Mouse (Mus musculus): ENCODE measurements around the gene Fmnl1. TPM values are rescaled to one million over a fixed set of nuclear protein-coding genes. Genes with fewer than 3 reads are reported as not detected.

The Fmnl1 gene
- total RNA-seq, 2 experiments from 2014 or later: 31.0 to 58.4 TPM

DNA sequence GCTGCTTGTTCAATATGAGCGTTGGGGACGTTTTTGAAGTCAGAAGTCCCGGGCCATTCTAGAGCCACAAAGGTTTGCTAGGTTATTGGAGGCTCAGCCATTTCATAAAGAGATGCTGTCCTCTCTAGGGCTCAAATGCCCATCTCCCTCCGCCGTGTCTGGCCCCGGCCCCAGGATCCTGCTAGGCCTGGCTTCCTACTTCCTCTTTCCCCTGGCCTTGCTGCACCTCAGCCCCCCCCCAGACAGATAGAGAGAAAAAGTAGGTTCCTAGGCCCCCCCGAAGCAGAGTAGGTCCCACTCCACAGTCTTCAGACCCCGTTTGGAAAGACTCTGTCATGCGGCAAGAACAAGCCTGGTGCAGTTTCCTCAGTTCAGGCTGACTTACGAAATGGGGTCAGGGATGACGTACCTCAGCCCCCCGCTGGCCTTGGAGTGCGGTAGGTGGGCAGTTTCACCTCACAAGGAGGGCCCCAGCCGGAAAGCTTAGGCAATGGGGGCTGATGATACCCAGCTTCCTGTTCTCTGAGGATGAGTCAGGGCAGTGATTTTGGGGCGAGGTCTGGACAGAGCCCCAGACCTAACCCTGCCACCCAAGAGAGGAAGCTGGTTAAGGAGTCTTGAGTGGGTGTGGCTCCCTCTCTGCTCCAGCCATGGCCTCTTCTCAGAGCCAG is 7.0 kb downstream of the Fmnl1 start:
- peak; percentile 83 for ATAC-seq (replicated peaks; ENCODE audit: poor library complexity, severe bottlenecking)

DNA sequence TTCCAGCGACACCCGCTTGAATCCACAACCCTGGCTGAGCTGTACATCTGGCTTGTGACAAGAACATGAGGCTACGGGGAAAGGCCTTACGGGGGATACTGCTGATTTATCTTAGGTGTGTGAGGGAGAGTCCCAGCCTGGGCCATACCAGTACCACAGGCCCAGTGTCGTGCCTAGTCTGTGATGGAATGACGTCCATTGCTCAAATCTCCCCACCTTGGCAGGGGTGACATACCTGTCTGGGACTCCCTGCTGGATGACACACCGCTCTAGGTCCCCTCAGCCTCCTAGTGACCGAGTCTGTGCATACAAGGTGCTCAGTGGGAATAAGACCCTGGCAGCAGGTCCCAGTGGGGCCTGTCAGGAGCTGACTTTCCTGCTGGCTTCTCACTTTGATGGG is 7.8 kb downstream of the Fmnl1 start:
- ATAC-seq (replicated peaks; ENCODE audit: poor library complexity, severe bottlenecking): no peak

DNA sequence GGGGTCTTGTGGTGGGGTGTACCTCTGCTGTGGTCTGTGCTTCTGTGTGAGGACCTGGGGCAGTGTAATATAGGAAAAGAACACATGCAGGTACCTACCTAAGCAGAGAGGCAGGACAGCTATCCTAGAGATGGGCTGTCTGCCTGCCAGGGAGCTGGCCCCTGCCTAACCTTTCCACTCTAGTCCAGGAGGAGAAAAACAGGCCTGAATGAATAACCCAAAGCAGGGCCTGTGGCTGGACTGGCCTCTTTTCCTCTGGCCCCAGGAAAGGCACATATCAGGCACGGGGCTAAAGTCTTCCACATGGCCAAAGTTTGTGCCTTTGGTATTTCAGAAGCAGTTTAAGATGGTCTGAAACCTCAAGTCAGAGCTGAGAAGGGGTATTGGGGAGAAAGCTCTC is 9.5 kb downstream of the Fmnl1 start:
- ATAC-seq (replicated peaks; ENCODE audit: poor library complexity, severe bottlenecking): no peak

DNA sequence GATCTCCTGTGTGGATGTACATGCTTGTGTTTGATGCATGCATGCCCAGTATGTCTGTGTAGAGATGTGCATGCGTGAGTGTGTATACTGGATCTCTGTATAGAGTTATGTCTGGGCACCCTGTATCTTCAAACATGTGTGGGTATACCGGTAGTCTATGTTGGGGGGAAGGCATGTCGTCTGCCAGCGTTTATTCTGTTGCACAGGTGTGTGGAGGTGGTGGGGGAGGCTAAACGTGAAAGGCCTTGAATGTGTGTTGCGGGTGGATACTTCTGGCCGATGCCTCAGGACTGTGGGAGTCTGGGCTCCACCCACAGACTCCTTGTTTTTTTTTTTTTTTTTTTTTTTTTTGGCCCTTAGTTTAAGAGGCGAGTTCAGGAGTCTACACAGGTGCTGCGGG is 10.4 kb downstream of the Fmnl1 start:
- ATAC-seq (replicated peaks; ENCODE audit: poor library complexity, severe bottlenecking): no peak

DNA sequence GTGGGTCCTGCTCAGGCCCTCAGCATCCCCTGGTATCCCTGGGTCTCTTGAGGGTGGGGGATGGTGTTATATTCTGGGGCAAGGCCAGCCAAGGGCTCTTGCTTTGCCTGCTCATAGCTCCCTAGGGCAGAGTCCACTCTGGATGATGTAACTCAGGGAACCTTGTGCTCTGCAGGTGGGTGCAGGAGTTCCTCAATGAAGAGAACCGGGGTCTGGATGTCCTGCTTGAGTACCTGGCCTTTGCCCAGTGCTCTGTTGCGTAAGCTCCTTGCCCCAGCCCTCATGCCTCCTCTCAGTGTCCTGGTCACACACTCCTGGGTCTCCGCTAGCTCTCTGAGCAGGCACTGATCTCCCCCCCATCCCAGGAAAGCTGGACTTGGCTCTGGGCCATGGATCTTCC is 11.0 kb downstream of the Fmnl1 start:
- no peak for ATAC-seq (replicated peaks; ENCODE audit: poor library complexity, severe bottlenecking)

DNA sequence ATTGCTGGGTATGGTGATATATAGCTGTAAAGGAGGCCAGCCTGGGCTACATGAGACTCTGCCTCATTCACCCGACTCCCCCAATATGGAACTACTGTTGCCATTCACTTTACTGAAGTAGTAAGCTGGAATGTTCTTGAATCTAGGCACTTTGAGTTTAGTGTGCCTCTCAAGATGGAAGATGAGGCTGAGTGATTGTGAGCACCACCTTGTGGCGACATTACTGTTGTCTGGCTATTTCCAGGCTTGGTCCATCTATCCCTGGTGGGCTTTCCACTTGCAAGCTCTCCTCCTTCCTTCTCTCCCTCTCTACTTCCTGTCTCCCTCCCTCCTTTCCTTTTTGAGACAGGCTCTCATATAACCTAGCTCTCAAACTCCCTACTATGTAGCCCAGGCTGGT is 14.0 kb downstream of the Fmnl1 start:
- ATAC-seq (replicated peaks; ENCODE audit: poor library complexity, severe bottlenecking): peak; percentile 55

DNA sequence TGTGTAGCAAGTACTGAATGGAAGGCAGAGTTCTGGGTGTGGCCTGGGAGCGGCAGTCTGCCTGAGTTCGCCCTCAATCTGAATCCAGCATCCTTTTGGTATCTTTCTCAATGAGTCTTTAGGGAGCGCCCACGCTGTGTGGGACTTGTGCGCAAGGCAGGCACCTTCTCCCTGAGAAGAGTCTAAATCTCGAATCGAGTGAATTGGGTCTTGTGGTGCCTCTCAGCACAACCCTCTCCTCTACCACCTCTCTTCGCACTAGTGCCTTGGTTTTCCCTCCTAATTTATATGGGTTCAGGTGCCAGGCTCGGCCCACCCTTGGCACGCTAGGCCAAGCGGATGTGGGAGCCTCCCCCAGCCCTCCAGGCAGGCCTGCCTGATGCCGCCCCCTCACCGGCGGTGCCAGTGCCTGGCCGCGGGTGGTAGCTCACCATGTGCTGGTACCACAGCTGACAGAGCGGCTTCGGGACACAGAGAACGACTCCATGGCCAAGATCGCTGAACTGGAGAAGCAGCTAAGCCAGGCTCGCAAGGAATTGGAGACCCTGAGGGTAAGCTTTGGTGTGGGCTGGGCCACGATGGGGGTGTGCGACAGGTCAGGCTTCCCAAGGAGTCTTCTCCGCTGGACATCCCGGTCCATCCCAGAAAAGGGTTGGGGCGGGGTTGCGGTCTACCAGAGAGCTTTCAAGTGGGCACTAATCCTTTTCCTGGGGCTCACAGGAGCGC is 21.5 kb downstream of the Fmnl1 start:
- ATAC-seq (replicated peaks; ENCODE audit: poor library complexity, severe bottlenecking): no peak

DNA sequence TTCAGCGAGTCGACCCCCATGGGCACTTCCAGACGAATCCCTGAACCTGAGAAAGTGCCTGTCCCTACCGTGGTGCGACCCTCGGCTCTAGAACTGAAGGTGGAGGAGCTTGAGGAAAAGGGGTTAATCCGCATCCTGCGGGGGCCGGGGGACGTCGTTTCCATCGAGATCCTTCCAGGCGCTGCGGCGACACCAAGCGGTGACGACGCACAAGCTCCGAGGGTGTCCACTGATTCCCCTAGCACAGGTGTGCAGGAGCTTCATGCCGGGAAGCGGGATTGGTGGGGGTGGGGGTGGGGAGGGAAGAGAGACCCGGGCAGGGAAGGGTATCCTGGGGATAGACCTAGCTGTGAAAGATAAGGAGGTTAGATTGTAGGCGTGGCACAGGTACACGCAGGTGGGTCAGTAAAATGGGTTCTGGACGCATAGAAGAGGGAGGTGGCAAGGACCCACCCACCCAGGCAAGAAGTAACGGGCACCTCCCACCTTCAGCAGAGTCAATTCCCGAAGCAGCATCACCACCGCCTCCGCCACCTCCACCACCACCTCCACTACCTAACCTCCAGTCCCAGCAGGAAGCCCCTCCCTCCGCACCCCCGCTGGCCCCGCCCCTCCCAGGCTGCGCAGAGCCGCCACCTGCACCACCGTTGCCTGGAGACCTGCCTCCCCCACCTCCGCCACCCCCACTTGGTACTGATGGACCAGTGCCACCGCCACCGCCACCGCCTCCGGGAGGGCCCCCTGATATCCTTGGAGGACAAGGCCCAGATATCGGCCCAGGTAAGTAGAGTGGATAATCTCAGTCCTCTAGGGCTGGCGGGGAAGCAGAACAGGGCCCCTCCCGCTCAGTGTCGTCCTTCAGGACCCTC is 22.3 kb downstream of the Fmnl1 start:
- no peak for ATAC-seq (replicated peaks; ENCODE audit: poor library complexity, severe bottlenecking)

DNA sequence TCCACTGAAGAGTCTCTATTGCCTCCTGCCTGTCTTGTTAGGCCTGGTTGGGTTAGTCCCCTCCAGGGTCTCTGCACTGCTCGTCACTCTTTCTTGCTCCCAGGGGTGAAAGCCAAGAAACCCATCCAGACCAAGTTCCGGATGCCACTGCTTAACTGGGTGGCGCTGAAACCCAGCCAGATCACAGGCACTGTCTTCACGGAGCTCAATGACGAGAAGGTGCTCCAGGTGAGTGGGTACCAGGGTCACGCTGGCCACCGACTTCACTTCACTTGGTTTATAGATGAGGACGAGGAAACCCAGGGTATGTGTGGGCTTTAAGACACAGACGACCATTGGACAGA is 22.9 kb downstream of the Fmnl1 start:
- ATAC-seq (replicated peaks; ENCODE audit: poor library complexity, severe bottlenecking): no peak

DNA sequence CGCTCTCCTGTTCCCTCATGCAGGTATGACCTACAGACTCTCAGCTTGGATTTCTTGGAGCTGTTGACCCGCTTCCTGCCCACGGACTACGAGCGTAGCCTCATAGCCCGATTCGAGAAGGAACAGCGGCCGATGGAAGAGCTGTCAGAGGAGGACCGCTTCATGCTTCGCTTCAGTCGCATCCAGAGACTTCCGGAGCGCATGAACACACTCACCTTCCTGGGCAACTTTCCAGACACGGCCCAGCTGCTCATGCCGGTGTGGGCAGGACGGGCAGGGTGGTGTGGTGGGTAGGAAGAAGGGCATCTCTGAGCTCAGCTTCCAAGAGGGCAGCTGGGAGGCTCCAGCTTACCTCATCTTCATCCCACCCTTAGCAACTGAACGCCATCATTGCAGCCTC is 24.3 kb downstream of the Fmnl1 start:
- ATAC-seq (replicated peaks; ENCODE audit: poor library complexity, severe bottlenecking): no peak

DNA sequence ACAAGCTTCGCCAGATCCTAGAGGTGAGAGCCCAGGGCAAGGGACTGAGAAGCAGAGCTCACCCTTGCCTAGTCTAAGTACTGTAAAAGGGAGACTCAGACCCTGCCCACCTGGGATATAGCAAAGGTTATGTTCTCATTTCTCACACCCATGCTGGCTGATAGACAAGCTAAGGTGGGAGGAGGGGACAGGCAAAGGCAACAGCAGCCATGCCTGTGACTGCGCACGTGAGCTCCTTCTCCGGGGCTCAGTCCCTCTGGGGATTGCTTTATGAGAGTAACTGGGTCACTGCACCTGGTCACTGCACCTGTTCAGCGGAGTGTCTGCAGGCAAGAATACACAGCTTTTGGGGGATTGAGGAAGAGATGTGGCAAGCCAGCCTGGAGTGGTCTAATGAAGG is 24.7 kb downstream of the Fmnl1 start:
- ATAC-seq (replicated peaks; ENCODE audit: poor library complexity, severe bottlenecking): no peak

DNA sequence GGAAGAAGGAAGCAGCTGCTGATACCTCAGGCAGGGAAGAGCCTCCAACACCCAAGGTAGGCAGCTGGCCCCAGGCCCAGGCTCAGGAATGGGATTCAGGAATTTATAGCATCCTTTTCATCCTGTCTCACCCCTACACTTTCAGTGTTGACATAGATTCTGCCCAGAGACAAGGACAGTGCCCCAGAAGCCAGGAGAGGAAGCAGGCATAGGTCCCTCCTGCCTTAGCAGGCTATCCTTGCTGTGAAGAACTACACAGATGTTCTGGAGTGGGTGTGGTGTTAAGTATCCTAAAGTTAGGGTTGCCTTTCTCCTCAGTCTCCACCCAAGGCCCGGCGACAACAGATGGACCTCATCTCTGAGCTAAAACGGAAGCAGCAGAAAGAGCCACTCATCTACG is 26.4 kb downstream of the Fmnl1 start:
- no peak for ATAC-seq (replicated peaks; ENCODE audit: poor library complexity, severe bottlenecking)

DNA sequence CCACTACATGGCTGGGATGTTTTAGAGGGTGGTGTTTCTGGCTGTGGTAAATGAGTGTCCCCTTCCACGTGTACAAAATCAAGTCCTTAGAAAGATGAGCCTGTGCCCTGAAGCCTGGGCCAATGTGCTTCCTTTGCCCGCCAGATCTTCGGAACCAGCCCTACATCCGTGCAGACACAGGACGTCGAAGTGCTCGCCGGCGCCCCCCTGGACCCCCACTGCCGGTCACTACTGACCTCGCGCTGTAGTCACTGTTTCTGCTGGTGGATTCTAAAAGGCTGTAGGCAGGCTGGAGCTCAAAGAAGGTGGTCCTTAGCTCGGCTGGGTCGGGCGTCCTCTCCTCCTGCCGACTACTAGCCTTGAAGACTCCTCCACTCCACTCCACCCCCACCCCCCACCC is 27.4 kb downstream of the Fmnl1 start:
- no peak for ATAC-seq (replicated peaks; ENCODE audit: poor library complexity, severe bottlenecking)

DNA sequence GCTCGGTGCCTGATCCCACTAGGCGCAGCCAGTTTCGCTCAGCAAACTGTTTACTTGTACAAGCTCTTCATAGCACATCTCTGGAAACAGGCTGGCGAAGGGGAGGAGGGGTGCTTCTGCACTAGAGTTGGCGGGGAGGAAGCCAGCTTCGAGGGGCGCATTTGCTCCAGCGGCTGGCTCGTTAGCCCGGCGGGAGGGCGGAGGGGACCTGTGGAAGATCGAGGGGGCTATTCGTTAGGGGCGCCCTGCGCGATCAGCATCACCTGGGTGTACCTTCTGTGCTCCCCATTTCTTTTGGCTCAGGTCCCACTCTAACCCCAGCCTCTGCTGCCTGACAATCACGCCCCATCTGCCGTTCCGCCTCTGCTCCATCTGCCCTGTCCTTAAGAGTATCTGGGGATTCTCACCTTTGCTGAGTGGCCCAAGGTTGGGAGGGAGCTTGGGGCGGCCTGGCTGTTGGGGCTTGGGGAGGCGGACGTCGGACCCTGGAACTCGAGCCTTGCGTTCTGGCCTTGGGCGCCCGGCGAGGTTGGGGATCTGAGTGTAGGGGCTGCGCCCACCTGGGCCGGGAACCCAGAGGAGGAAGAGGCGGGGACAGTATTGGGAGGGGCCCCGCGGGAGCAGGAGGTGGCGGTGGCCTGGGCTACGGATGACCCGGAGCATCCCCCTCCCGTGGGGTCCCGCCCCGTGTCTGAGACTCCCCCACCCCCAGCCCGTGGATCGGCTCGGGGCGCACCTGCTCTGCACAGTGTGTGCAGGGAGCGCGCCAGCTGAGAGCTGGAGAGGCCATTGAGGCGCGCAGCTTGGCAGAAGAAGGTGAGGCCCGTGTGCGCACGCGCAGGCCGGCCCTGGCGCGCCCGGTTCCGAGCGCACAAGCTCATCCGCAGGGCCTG is 28.2 kb downstream of the Fmnl1 start:
- no peak for ATAC-seq (replicated peaks; ENCODE audit: poor library complexity, severe bottlenecking)

DNA sequence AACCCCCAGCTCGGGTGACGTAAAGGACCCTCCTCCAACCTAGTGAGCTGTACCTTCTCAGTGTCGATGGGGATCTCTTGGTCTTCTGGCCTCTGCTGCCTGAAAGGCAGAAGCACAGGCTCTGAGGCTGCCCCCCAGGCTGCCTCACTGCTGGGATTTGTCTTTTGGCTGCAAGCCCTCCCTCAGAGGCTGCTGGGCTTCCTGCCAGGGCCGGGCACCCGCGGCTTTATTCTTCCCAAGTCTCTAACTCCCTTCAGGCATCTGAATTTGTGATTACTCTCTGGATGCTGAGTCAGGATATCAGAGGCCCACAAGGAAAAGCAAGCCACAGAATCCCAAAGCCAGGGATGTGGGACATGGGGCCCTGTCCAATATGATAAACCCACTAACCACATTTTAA is 30.8 kb downstream of the Fmnl1 start:
- no peak for ATAC-seq (replicated peaks; ENCODE audit: poor library complexity, severe bottlenecking)

DNA sequence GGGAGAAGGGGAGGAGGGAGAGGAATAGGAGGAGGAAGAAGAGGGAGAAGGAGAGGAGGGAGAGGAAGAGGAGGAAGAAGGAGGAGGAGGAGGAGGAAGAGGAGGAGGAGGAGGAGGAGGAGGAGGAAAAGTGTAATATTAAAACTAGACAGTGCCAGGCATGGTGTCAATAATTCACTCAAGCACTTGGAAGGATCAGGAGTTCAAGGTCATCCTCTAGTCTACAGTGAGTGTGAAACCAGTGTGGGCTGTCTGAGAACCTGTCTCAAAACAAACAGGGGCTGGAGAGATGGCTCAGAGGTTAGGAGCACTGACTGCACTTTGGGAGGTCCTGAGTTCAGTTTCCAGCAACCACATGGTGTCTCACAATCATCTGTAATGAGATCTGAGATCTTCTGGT is 31.5 kb downstream of the Fmnl1 start:
- ATAC-seq (replicated peaks; ENCODE audit: poor library complexity, severe bottlenecking): no peak

DNA sequence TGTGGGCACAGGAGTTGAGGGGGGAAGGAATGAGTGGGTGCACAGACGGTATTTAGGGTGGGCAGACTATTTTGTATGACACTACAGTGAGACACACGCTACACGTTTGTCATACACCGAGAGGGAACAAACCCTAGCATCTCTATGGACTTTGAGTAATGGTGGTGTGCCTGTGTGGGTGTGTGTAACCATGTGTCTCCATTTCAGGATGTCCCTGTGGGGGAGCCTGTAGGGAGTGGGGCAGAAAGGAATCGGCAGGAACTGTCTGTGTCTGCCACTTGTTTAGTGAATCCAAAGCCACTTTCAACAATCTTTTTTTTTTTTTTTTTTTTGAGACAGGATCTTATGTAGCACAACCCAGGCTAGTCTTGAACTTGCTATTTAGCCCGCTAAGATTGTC is 35.3 kb downstream of the Fmnl1 start:
- ATAC-seq (replicated peaks; ENCODE audit: poor library complexity, severe bottlenecking): no peak

DNA sequence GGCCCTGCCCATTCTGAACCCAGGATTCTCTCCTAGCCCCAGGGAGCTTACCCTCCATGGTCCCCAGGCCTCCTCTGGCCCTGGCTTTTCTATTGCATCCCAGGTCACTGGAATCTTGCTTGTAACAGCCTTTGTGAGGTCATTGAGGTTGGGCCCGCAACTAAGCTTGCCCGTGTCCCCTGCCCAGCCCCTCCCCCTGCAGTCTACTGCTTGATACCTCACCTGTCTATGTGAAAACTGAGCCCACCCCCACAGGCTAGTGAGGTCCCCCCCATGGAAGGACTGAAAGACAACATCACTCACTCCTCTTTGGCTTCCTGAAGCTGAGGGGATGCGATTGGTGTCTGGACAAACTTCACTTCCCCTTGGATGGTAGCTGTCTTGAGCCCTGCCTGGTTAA is 37.6 kb downstream of the Fmnl1 start, which contains the start of gene 1700023F06Rik:
Gene 1700023F06Rik (minus strand): TSS at position 101 of the 400 bp plus-strand sequence.
- ATAC-seq (replicated peaks; ENCODE audit: poor library complexity, severe bottlenecking): no peak

DNA sequence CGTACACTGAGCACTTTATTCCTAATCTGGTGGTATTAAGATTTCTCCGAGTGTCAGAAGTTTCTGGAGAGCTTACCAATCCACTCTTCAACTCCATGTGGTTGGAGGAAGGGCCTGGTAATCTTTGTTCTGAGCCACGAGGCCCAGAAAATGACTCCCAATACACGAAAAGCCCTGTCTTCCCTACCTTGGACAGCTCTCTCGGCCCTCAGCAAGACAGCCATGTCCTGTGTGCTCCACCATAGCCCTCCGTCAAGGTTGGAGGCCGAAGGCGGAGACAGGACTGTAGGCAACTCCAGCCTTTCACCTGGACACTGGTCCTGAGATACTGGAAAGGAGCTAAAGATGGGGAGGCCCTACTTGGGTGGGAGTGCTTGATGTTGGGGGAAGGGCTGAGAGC is 39.4 kb downstream of the Fmnl1 start:
- no peak for ATAC-seq (replicated peaks; ENCODE audit: poor library complexity, severe bottlenecking)

DNA sequence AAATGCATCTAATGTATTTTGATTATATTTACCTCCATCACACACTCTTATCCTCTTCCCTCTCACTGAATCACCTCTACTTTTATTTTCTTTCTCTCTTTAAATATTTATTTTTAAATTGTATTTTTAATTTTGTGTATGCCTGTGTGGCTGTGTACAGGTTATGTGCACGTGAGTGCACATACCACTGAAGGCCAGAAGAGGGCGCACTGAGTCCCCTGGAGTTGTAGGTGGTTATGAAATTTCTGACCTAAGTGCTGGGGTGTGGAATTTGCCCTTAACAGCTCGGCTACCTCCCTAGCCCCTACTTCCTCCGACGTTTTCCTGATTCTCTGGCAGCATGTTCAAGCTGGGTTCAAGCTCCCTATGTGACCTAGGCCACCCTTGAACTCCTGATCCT is 42.8 kb downstream of the Fmnl1 start:
- ATAC-seq (replicated peaks; ENCODE audit: poor library complexity, severe bottlenecking): no peak

All from granulocyte monocyte progenitor cell, adult 5-6 weeks (primary cell).